Mouse (Mus musculus) heart, postnatal 0 days (tissue): Measurements from ENCODE around the gene Tubb4a.

Experiments used
- CTCF ChIP-seq: IDR thresholded peaks from 2 replicates; pipeline ENCODE4 v1.5.1; 2016; ENCODE audit warnings: antibody characterized with exemption, control low read depth, low read depth
- EP300 ChIP-seq: IDR thresholded peaks from 2 replicates; pipeline ENCODE4 v1.6.1; 2016; ENCODE audit warnings: antibody characterized with exemption, low read depth

- TF ChIP-seq CTCF (no peak), EP300 (no peak)
These were observed 10.7 kb downstream of the Tubb4a start for GRCm38 (mm10) chr17:57076916-57077315.
